In the genomic region with DNA sequence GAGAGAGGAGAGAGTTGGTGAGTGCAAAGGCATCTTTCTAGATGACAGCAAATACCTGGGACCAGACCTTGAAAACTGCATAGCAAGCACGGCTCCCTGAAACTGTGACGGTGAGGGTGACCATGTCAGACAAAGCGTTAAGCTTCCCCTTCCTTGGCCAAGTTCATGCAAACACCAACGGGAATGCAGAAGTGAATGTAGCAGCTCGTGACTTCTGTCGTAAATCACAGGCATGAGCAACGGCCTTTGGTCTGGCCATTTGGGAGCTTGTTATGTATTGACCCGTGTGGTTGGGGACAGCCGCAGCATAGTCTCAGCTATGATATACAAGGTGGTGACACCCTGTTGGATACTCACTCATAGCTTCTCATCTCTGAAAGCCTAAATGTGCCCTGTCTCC, we compare ENCODE assay signal across 28 mouse cellular contexts.
DNase-seq lines count a peak whose midpoint lies in the region; ATAC-seq and TF ChIP-seq lines count a peak whose summit lies in the region.
"Had no signal": no experiment of that assay in that cellular context is flagged by ENCODE, and none has a peak within 500 bp of the region (broad histone marks: within the 10 kb centered on the region; RNA-seq: fewer than 3 reads in every experiment).

No protein-coding gene starts in this region.

- TF ChIP-seq CTCF in kidney, postnatal 0 days (IDR thresholded peaks at IDR 0.05; ENCODE audit: low read depth), result no peak

- no peak for ATAC-seq in kidney, postnatal 0 days (replicated peaks; ENCODE audit: low FRiP score, low read depth)
- peak; percentile 89 for ATAC-seq in common myeloid progenitor, adult 5-6 weeks (replicated peaks; ENCODE audit: low read depth, poor library complexity, severe bottlenecking)
- ATAC-seq in hematopoietic stem cell, adult 5-6 weeks (replicated peaks in 1 of 2; ENCODE audit: insufficient read depth in 1 of 2, low FRiP score in 2 of 2, low TSS enrichment in 1 of 2, low read depth in 1 of 2, poor library complexity in 2 of 2, severe bottlenecking in 2 of 2), result peak; percentile 71 to 76; a peak in 3 of 4 replicates
- ATAC-seq: forebrain, postnatal 0 days; inflammation-experienced regulatory T-cells, adult 6 months; midbrain, embryonic 15.5 days had no signal

- H3K4me1 ChIP-seq in kidney, postnatal 0 days (replicated peaks; ENCODE audit: insufficient read depth, low read length), result no peaks in the 10 kb centered on the region
- H3K4me1 ChIP-seq: embryonic facial prominence, embryonic 10.5 days; embryonic facial prominence, embryonic 15.5 days; limb, embryonic 15.5 days; midbrain, embryonic 15.5 days; neural tube, embryonic 13.5 days had no signal

- DNase-seq in kidney, postnatal 0 days (ENCODE audit: low spot score), result peak; percentile 8
- no peak for DNase-seq in kidney, adult 8-10 months
- peak; percentile 1 for DNase-seq in lung, postnatal 25 days (ENCODE audit: low spot score)
- no peak for DNase-seq in lung, postnatal 14 days
- DNase-seq in gastrocnemius, postnatal 25 days, result no peak
- DNase-seq: adrenal gland, postnatal 25 days; B cell, adult 2 months; cerebellum, adult 18-20 months; cerebellum, postnatal 14 days; forebrain, postnatal 0 days; heart, adult 18-20 months; heart, postnatal 4 days; kidney, adult 9 months; layer of hippocampus, adult 9-11 months; right cerebral cortex, postnatal 4 days; thymus, postnatal 4 days had no signal

- no peaks in the 10 kb centered on the region for H3K9me3 ChIP-seq in kidney, postnatal 0 days (replicated peaks; ENCODE audit: low read length)
- H3K9me3 ChIP-seq: embryonic facial prominence, embryonic 10.5 days; embryonic facial prominence, embryonic 15.5 days; forebrain, embryonic 12.5 days; limb, embryonic 10.5 days; limb, embryonic 15.5 days; midbrain, embryonic 15.5 days; neural tube, embryonic 13.5 days had no signal

- H3K27ac ChIP-seq in kidney, postnatal 0 days, result no peak overlapping the region
- H3K27ac ChIP-seq: embryonic facial prominence, embryonic 10.5 days; embryonic facial prominence, embryonic 15.5 days; forebrain, embryonic 12.5 days; hindbrain, embryonic 14.5 days; limb, embryonic 10.5 days; limb, embryonic 15.5 days; midbrain, embryonic 15.5 days; neural tube, embryonic 13.5 days had no signal

- no peak overlapping the region for H3K4me2 ChIP-seq in kidney, postnatal 0 days (ENCODE audit: low read length)
- H3K4me2 ChIP-seq: embryonic facial prominence, embryonic 15.5 days; forebrain, embryonic 12.5 days; heart, embryonic 12.5 days; hindbrain, embryonic 14.5 days; limb, embryonic 15.5 days; midbrain, embryonic 15.5 days; neural tube, embryonic 13.5 days had no signal

- H3K36me3 ChIP-seq in kidney, postnatal 0 days (ENCODE audit: insufficient read depth, low read length), result no peaks in the 10 kb centered on the region
- H3K36me3 ChIP-seq: embryonic facial prominence, embryonic 10.5 days; embryonic facial prominence, embryonic 15.5 days; forebrain, embryonic 12.5 days; heart, embryonic 12.5 days; limb, embryonic 10.5 days; limb, embryonic 15.5 days; midbrain, embryonic 15.5 days; neural tube, embryonic 13.5 days had no signal

- WGBS in kidney, postnatal 0 days, result 38% methylated on average over 9 of the region's 9 CpGs

- H3K4me3 ChIP-seq in kidney, postnatal 0 days (replicated peaks; ENCODE audit: low read depth, low read length), result no peak overlapping the region
- H3K4me3 ChIP-seq: embryonic facial prominence, embryonic 10.5 days; embryonic facial prominence, embryonic 15.5 days; forebrain, embryonic 12.5 days; heart, embryonic 12.5 days; limb, embryonic 10.5 days; limb, embryonic 15.5 days; midbrain, embryonic 15.5 days; neural tube, embryonic 13.5 days had no signal

- H3K27me3 ChIP-seq in kidney, postnatal 0 days (ENCODE audit: insufficient read depth, low read length), result no peaks in the 10 kb centered on the region
- H3K27me3 ChIP-seq: embryonic facial prominence, embryonic 15.5 days; forebrain, embryonic 12.5 days; heart, embryonic 12.5 days; limb, embryonic 15.5 days; midbrain, embryonic 15.5 days; neural tube, embryonic 13.5 days had no signal

- H3K9ac ChIP-seq in kidney, postnatal 0 days (ENCODE audit: low read depth, low read length), result no peak overlapping the region
- H3K9ac ChIP-seq: embryonic facial prominence, embryonic 15.5 days; forebrain, embryonic 12.5 days; forebrain, postnatal 0 days; heart, embryonic 12.5 days; hindbrain, embryonic 14.5 days; limb, embryonic 15.5 days; midbrain, embryonic 15.5 days; neural tube, embryonic 13.5 days had no signal

Comparison
In these comparisons a context has a peak if more than half of its experiments do, and no peak if none do; other contexts are left out.
1. DNase-seq: peak in kidney, postnatal 0 days (single experiment) and lung, postnatal 25 days (single experiment); none in kidney, adult 8-10 months (0 of 2), lung, postnatal 14 days (single experiment) and gastrocnemius, postnatal 25 days (single experiment).